Mouse (Mus musculus): ENCODE results near the gene Acox3.

DNA sequence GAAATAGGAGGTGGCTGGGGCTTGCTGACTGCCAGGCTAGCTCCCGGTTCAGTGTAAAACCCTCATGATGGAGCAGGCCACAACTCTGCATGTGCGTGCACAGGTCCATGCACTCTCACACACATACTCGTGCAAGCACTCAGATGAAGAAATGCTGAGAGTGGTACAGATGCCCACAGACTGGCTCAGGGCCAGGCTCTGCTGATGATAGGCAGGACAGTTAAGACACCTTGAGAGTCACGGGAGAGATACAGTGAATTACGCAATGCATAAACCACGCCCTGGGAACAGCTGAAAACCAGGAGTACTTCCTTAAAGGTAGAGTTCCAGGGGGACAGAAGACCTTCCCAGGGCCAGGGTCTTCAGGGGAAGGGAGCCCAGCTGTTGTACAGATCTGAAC is 11.3 kb upstream of the Acox3 start:
- TF ChIP-seq CTCF (IDR thresholded peaks at IDR 0.05; ENCODE audit: low read depth) (no peak), EP300 (optimal IDR thresholded peaks at IDR 0.05) (no peak)
